Mouse (Mus musculus) Muller cell, postnatal 12 days (primary cell): Measurements from ENCODE around the gene Zfyve9.

Experiments used
- DNase-seq: peaks from one replicate; pipeline ENCODE4 v3.0.0-alpha.2; 2015; ENCODE audit errors: inconsistent ontology term

Zfyve9 gene

GRCm38 (mm10) chr4:108780057-108780863 is at the start of gene Zfyve9:
Gene Zfyve9, minus strand, starts transcription at chr4:108780798.
- DNase-seq: peak; percentile 88

GRCm38 (mm10) chr4:108826643-108827042 is 46.0 kb upstream of the Zfyve9 start:
- DNase-seq: no peak

GRCm38 (mm10) chr4:108826096-108826495 is 45.5 kb upstream of the Zfyve9 start:
- no peak for DNase-seq

- DNase-seq: no peak
These were observed 45.1 kb upstream of the Zfyve9 start for GRCm38 (mm10) chr4:108825677-108826076.

GRCm38 (mm10) chr4:108811550-108811949 is 31.0 kb upstream of the Zfyve9 start:
- DNase-seq: no peak

GRCm38 (mm10) chr4:108811142-108811541 is 30.5 kb upstream of the Zfyve9 start:
- DNase-seq: no peak

- no peak for DNase-seq
These were observed 22.9 kb upstream of the Zfyve9 start for GRCm38 (mm10) chr4:108803535-108803934.

GRCm38 (mm10) chr4:108798083-108798830 is 17.7 kb upstream of the Zfyve9 start:
- DNase-seq: peak; percentile 63

- no peak for DNase-seq
These were observed 16.1 kb upstream of the Zfyve9 start for GRCm38 (mm10) chr4:108796701-108797100.

GRCm38 (mm10) chr4:108793941-108794340 is 13.3 kb upstream of the Zfyve9 start:
- DNase-seq: no peak

GRCm38 (mm10) chr4:108790507-108790906 is 9.9 kb upstream of the Zfyve9 start:
- DNase-seq: no peak

- DNase-seq: no peak
These were observed 8.8 kb upstream of the Zfyve9 start for GRCm38 (mm10) chr4:108789258-108789936.

- DNase-seq: peak; percentile 77
These were observed 2.0 kb upstream of the Zfyve9 start for GRCm38 (mm10) chr4:108782421-108783085.

- DNase-seq: peak; percentile 20
These were observed 998 bp upstream of the Zfyve9 start for GRCm38 (mm10) chr4:108781596-108781995.

GRCm38 (mm10) chr4:108780864-108781205 is 237 bp upstream of the Zfyve9 start:
- DNase-seq: no peak

GRCm38 (mm10) chr4:108779763-108780056 is 888 bp downstream of the Zfyve9 start:
- DNase-seq: no peak

- no peak for DNase-seq
These were observed 12.1 kb downstream of the Zfyve9 start for GRCm38 (mm10) chr4:108768527-108768926.

GRCm38 (mm10) chr4:108759583-108759982 is 21.0 kb downstream of the Zfyve9 start:
- DNase-seq: no peak

GRCm38 (mm10) chr4:108746160-108746873 is 34.3 kb downstream of the Zfyve9 start:
- no peak for DNase-seq

- peak; percentile 40 for DNase-seq
These were observed 49.0 kb downstream of the Zfyve9 start for GRCm38 (mm10) chr4:108731582-108731981.

- no peak for DNase-seq
These were observed 50.1 kb downstream of the Zfyve9 start for GRCm38 (mm10) chr4:108730450-108730849.
